Mouse (Mus musculus) spleen, adult 10 weeks (tissue): ENCODE data around the gene Crim1. TPM values are rescaled to one million over a fixed set of nuclear protein-coding genes. Genes with fewer than 3 reads are reported as not detected.

ENCODE experiments used
- polyA plus RNA-seq: library from polyadenylated mRNA; stranded (reverse); fragments of 350-450 nt; fragmentation: Illumina TruSeq; extraction: RNeasy Lipid Tissue Mini Kit (QIAGEN cat#74804); gene quantifications from one replicate; pipeline ENCODE4 v1.2.3, GENCODE M21; 2015; ENCODE audit warnings: low replicate concordance; ENCODE audit not compliant: insufficient read depth

Gene Crim1
- polyA plus RNA-seq, result 16.9 TPM

GRCm38 (mm10) chr17:78199626-78200560, at the start of gene Crim1:
Gene Crim1, plus strand, starts transcription at chr17:78200248.

GRCm38 (mm10) chr17:78417381-78418281, 217.6 kb downstream of the Crim1 start, which contains the start of gene Fez2:
Gene Fez2, minus strand, starts transcription at chr17:78418152.

Other genes starting within 250 kb of the Crim1 start
- gene Fez2, start 217.9 kb downstream of the Crim1 start, polyA plus RNA-seq, result 32.8 TPM